Mouse (Mus musculus) cerebellum, adult 2 months (tissue): Measurements from ENCODE around the gene Gsk3b.

Experiments used
- CTCF ChIP-seq: fragments of 200-500 bp; IDR thresholded peaks from 2 replicates; pipeline ENCODE4 v1.5.1; 2011; ENCODE audit warnings: low read depth, mild to moderate bottlenecking, control low read depth, low read length, moderate library complexity, borderline replicate concordance; ENCODE audit not compliant: insufficient read depth
- POLR2A ChIP-seq: fragments of 200-500 bp; IDR thresholded peaks from 2 replicates; pipeline ENCODE4 v1.6.1; 2011; ENCODE audit warnings: low read length, control low read depth, borderline replicate concordance; ENCODE audit not compliant: insufficient read depth

- no peak for TF ChIP-seq CTCF
- TF ChIP-seq POLR2A = no peak
Observed at GRCm38 (mm10) chr16:38205272-38205671, 116.5 kb downstream of the Gsk3b start.
